Mouse (Mus musculus): ENCODE data around the gene Ap5b1.

- TF ChIP-seq CTCF (IDR thresholded peaks at IDR 0.05; ENCODE audit: borderline replicate concordance, insufficient read depth, low read depth, low read length): no peak
- TF ChIP-seq POLR2A (IDR thresholded peaks at IDR 0.05; ENCODE audit: borderline replicate concordance, insufficient read depth, low read length): no peak
Measured at GRCm38 (mm10) chr19:5558169-5558568, 9.7 kb upstream of the Ap5b1 start.

Measured in cerebellum, adult 2 months (tissue).